Mouse (Mus musculus): Measurements from ENCODE around the gene Prss42.
"Not testable (repeated sequence)": the region's sequence is repeated elsewhere in the genome, so short reads cannot be mapped to it uniquely, and the experiment has no call there.

The Prss42 gene

DNA sequence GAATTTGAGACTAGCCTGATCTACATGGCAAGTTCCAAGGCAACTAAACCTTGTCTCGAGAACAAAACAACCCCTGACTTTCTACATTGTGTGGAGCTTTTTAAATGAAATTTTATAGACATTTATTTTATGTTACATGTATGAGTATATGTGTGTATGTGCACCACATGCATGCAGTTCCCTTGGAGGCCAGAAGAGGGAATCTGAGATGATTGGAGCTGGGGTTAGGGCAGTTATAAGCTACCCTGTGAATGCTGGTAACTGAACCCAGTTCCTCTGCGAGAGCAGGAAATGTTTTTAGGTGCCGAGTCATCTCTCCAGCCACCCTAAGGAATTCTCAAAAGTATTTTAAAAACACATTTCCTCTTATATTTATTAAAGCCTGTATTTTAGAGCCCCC is 9.8 kb upstream of the Prss42 start:
- no peak for DNase-seq (ENCODE audit: low read depth, low spot score)

DNA sequence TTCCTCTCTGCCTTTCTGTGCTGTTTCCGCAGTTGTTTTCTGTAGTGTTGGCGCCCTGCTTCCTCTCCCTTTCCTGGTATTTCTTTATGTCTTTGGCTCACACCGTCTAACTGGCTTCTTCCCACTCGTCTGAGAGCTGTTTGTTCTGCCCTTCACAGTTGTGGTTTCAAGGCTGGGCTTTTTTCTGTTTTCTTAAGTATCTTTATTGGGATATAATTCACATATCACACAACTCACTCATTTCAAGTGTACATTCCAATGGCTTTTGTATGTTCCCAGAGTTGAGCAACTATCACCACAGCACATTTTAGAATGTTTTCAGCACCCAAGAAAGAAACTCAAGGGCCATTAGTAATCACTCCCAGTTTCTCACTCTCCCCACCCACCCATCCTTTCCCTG is 7.5 kb upstream of the Prss42 start:
- DNase-seq (ENCODE audit: low read depth, low spot score) = peak; percentile 13

DNA sequence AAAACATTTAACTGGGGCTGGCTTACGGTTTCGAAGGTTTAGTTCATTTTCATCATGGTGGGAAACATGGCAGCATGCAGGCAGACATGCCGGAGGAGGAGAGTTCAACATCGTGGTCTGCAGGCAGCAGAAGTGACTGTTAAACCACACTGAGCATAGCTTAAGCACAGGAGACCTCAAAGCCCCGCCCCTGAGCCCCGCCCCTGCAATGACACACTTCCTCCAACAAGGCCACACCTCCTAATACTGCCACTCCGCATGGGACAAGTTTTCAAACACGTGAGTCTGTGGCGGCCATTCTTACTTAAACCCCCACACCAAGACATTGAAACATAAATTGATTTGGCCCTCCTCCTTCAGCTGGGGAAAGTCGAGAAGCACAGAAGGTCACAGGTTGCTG is 953 bp upstream of the Prss42 start:
- DNase-seq (ENCODE audit: low read depth, low spot score) = no peak

GRCm38 (mm10) chr9:110800834-110801479 is 3.0 kb downstream of the Prss42 start:
- no peak for DNase-seq (ENCODE audit: low read depth, low spot score)

DNA sequence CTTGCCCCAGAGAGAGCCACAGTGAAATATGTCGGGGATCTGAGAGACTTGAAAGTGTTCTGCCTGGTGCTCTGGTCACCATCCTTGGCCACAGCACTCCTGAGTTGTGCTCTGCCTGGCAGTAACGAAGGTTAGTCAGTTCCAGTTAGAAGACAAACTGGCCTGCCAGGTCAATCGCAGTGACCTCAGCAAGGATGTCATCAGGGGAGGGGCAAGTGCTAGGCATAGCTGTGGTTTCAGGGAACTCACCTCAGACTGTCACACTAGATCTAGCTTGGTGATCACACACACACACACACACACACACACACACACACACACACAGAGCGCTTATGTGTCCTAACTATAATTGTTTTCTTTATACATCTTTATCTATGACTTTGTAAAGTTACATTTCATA is 5.3 kb downstream of the Prss42 start:
- DNase-seq (ENCODE audit: low read depth, low spot score) = no peak

- peak; percentile 10 for DNase-seq (ENCODE audit: low read depth, low spot score)
Observed at GRCm38 (mm10) chr9:110810051-110810450, 12.1 kb downstream of the Prss42 start.

GRCm38 (mm10) chr9:110813789-110814188 is 15.8 kb downstream of the Prss42 start, which contains the start of gene Prss44:
Gene Prss44 (plus strand): TSS chr9:110813994.
- no peak for DNase-seq (ENCODE audit: low read depth, low spot score)

- DNase-seq (ENCODE audit: low read depth, low spot score) = not testable (repeated sequence)
Observed at GRCm38 (mm10) chr9:110820546-110820945, 22.6 kb downstream of the Prss42 start.

GRCm38 (mm10) chr9:110821436-110821835 is 23.5 kb downstream of the Prss42 start:
- DNase-seq (ENCODE audit: low read depth, low spot score) = no peak

- no peak for DNase-seq (ENCODE audit: low read depth, low spot score)
Observed at GRCm38 (mm10) chr9:110825426-110825825, 27.5 kb downstream of the Prss42 start.

DNA sequence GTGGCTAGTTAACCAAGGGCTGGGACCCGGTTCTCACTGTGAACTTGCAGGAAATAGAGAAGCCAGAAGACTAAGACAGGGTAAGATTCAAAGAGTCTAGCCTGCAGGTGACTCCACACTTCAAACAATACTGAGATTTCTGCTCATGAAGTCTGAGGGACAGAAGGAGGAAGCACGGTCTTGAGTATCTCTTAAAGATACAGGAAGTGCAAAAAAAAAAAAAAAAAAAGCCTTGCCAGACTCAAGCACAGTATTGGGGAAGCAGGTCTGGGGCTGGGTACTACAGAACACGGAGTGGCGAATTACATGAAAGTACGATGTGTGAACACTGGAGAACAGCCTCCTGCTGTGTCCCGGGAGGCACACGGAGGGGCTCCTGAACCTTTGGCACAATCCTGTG is 27.9 kb downstream of the Prss42 start:
- no peak for DNase-seq (ENCODE audit: low read depth, low spot score)

DNA sequence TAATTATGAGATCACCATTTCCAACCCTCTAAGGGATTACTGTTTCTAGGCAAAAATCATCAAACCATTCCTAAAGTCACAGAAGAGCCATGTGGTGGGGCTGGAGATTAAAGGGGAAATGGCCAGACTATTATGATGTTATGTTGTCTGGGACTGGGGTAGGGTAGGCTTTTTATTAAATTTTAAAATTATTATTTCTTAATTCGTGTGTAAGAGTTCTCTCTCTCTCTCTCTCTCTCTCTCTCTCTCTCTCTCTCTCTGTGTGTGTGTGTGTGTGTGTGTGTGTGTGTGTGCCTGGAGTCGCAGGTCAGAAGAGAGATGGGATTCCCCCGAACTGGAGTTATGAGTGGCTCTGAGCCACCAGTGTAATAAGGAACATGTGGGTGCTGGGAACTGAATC is 28.4 kb downstream of the Prss42 start, which contains the start of gene Prss43:
Gene Prss43 (plus strand): TSS at position 301 of the 400 bp plus-strand sequence.
- no peak for DNase-seq (ENCODE audit: low read depth, low spot score)

DNA sequence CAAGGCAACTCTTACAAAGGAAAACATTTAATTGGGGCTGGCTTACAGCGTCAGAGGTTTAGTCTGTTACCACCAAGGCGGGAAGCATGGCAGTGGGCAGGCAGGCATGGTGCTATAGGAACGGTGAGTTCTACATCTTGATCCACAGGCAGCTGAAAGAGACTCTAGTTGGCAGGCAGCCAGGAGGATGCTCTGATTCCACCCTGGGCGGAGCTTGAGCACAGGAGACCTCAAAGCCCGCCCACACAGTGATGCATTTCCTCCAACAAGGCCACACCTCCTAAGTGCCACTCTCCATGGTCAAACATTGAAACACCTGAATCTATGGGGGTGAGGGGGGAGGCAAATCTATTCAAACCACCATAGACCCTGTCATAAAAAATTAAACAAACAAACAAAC is 35.1 kb downstream of the Prss42 start:
- no peak for DNase-seq (ENCODE audit: low read depth, low spot score)

DNA sequence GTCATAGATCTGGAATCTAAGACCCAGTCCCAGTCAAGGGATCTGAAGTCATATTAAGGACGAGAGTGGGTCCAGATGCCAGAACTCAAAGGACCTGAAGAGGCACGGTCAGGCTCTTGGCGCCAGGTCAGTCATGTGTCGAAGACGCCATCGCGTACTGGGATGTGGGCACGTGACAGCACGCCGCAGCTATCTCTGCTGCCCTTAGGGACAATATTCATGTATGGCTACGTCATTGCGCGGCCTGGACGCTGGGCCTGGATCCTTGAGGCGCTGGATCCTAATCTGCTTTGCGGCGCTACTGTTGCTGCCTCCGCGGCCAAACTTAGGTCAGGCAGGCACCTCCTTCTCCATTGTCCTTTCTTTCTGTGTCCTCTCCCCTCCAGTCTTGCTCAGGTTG is 36.4 kb downstream of the Prss42 start, which contains the start of gene Prss45:
Gene Prss45 (plus strand): TSS at position 178 of the 400 bp plus-strand sequence.
- DNase-seq (ENCODE audit: low read depth, low spot score) = no peak

- no peak for DNase-seq (ENCODE audit: low read depth, low spot score)
Observed at GRCm38 (mm10) chr9:110834961-110835360, 37.0 kb downstream of the Prss42 start.

DNA sequence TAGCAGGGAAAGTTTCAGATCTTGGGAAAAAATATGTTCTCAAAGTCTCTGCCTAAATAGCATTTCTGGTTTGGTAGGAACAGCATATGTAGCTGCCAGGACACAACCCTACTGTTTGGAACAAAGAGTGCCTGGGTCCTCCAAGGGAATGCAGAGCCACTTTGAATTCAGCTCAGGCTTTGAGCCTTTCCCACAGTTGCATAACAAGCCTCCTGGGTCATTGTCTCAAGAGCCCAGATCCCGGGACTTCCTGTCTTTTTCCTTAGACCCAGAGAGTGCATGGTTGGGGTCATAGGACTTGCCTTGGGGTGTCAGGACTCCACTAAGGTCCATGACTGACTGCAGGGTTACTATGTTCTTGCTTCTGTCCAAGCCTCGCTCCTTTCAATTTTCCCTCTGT is 38.1 kb downstream of the Prss42 start:
- no peak for DNase-seq (ENCODE audit: low read depth, low spot score)

DNA sequence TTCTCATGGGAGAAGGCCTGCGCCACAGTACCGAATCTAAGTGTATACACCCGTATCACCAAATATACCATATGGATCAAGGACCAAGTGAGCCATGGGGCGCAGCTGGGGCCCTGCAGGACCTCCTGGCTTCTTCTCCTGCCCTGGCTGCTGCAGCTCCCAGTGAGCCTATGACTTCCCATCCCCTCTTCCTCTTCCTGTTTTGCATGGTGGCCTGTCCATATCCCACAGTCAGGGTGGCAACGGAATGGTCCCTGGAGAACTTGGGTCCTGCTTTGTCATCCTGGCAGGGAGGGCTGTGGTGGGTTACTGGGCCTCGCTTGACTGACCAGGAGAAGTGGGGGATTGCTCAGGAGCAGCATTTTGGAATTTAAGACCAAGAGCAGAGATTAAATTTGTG is 42.9 kb downstream of the Prss42 start:
- no peak for DNase-seq (ENCODE audit: low read depth, low spot score)

- DNase-seq (ENCODE audit: low read depth, low spot score) = no peak
Observed at GRCm38 (mm10) chr9:110841438-110841837, 43.5 kb downstream of the Prss42 start.

DNA sequence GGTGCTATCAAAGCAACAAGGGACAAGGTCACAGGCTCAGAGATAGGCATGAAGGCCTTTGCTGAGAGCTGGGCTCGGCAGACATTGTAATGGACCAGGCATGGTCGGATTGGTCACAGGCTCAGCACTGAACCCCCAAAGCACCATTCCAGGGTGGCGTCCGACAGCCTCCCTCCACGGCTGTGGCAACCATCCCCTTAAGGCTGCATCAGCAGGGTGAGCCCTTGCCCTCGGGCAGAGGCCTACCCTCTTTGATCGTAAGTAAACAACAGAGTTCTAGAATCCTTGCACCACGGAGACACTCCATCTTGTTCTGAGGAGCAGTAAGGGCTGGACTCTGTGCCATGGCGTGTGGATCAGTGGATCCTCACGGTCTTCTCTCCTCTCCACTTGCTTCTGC is 46.2 kb downstream of the Prss42 start, which contains the start of gene Prss46:
Gene Prss46 (plus strand): TSS at position 301 of the 400 bp plus-strand sequence.
- DNase-seq (ENCODE audit: low read depth, low spot score) = no peak

GRCm38 (mm10) chr9:110849162-110849561 is 51.2 kb downstream of the Prss42 start:
- no peak for DNase-seq (ENCODE audit: low read depth, low spot score)

Data from telencephalon, adult 2 months (tissue).